ENCODE assay signal across 11 mouse cellular contexts in the genomic region with DNA sequence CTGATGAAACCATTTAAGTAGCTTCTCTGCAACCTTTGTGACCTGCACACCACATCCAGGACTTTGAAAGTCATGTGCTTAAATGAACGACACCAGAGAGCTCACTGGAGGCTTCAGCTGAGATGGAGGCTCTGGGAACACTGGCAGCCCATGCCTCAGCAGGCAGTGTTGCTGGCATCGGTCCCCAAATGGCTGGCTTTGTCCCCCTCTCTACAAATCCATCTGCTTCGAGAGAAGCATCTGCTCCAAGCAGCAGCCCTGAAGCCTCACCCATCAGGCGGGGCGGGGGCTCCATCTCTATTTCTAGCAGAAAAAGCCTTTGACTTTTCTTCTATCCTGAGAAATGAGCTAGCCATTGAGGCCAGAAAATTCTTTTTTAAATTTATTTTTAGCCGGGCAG.
DNase-seq lines count a peak whose midpoint lies in the region; ATAC-seq and TF ChIP-seq lines count a peak whose summit lies in the region.
"Had no signal": no experiment of that assay in that cellular context is flagged by ENCODE, and none has a peak within 500 bp of the region (broad histone marks: within the 10 kb centered on the region; RNA-seq: fewer than 3 reads in every experiment).

No protein-coding gene starts in this region.

- H3K27ac ChIP-seq in intestine, embryonic 16.5 days (ENCODE audit: low read length), result no peak overlapping the region
- H3K27ac ChIP-seq in intestine, embryonic 15.5 days, result no peak overlapping the region
- H3K27ac ChIP-seq in intestine, postnatal 0 days (ENCODE audit: low read depth, low read length), result peak overlapping the region; percentile 21; the same call in 1 of the 2 replicates
- peak overlapping the region; percentile 48; the same call in 1 of the 2 replicates for H3K27ac ChIP-seq in neural tube, embryonic 15.5 days (replicated peaks)
- H3K27ac ChIP-seq: limb, embryonic 15.5 days had no signal

- H3K36me3 ChIP-seq in intestine, embryonic 16.5 days (ENCODE audit: control insufficient read depth, insufficient read depth, low read length), result no peaks in the 10 kb centered on the region
- H3K36me3 ChIP-seq in intestine, embryonic 15.5 days, result no peaks in the 10 kb centered on the region
- H3K36me3 ChIP-seq in intestine, postnatal 0 days (ENCODE audit: control insufficient read depth, insufficient read depth), result no peaks in the 10 kb centered on the region
- H3K36me3 ChIP-seq in neural tube, embryonic 15.5 days, result no peaks in the 10 kb centered on the region
- H3K36me3 ChIP-seq: G1E; limb, embryonic 15.5 days had no signal

- peaks cover 18% of the 10 kb centered on the region for H3K4me1 ChIP-seq in intestine, embryonic 16.5 days (ENCODE audit: control insufficient read depth, insufficient read depth, low read length)
- 0 out of 2 replicates have a peak, but pooled peaks cover 3% of the 10 kb centered on the region for H3K4me1 ChIP-seq in intestine, embryonic 15.5 days (replicated peaks)
- peaks cover 8% of the 10 kb centered on the region for H3K4me1 ChIP-seq in intestine, postnatal 0 days (replicated peaks; ENCODE audit: control insufficient read depth, insufficient read depth, low read length)
- H3K4me1 ChIP-seq in neural tube, embryonic 15.5 days, result peaks cover 15% of the 10 kb centered on the region; the same call in 1 of the 2 replicates

- H3K9ac ChIP-seq in intestine, embryonic 16.5 days (ENCODE audit: low read depth, low read length), result 0 out of 2 replicates have a peak overlapping the region, but pooled peaks have one; percentile 33
- no peak overlapping the region for H3K9ac ChIP-seq in intestine, embryonic 15.5 days
- H3K9ac ChIP-seq in intestine, postnatal 0 days (ENCODE audit: low read depth, low read length), result no peak overlapping the region
- H3K9ac ChIP-seq in neural tube, embryonic 15.5 days (replicated peaks), result no peak overlapping the region
- H3K9ac ChIP-seq: limb, embryonic 15.5 days had no signal

- TF ChIP-seq CTCF in intestine, postnatal 0 days (IDR thresholded peaks at IDR 0.05; ENCODE audit: low read depth), result no peak

- H3K9me3 ChIP-seq in intestine, embryonic 16.5 days (ENCODE audit: control insufficient read depth, low read length), result peaks cover 4% of the 10 kb centered on the region; the same call in 1 of the 2 replicates
- H3K9me3 ChIP-seq in intestine, embryonic 15.5 days, result no peaks in the 10 kb centered on the region
- H3K9me3 ChIP-seq in intestine, postnatal 0 days (ENCODE audit: control insufficient read depth), result no peaks in the 10 kb centered on the region
- no peaks in the 10 kb centered on the region for H3K9me3 ChIP-seq in neural tube, embryonic 15.5 days (replicated peaks)
- H3K9me3 ChIP-seq: limb, embryonic 15.5 days had no signal

- ATAC-seq in intestine, embryonic 16.5 days, result no peak
- no peak for ATAC-seq in intestine, embryonic 15.5 days
- no peak for ATAC-seq in intestine, postnatal 0 days
- ATAC-seq in neural tube, embryonic 15.5 days (ENCODE audit: low FRiP score), result no peak

- DNase-seq in cerebellum, postnatal 14 days, result peak; percentile 87 to 95
- DNase-seq in yolk sac, embryonic 10.5 days (ENCODE audit: low spot score), result no peak
- DNase-seq in kidney, adult 11 months, result no peak
- DNase-seq in gastrocnemius, postnatal 36 days, result no peak

- no peak overlapping the region for H3K4me3 ChIP-seq in intestine, embryonic 16.5 days (ENCODE audit: low read length)
- no peak overlapping the region for H3K4me3 ChIP-seq in intestine, embryonic 15.5 days (replicated peaks)
- no peak overlapping the region for H3K4me3 ChIP-seq in intestine, postnatal 0 days (ENCODE audit: low read depth, low read length)
- H3K4me3 ChIP-seq in neural tube, embryonic 15.5 days (replicated peaks), result no peak overlapping the region
- H3K4me3 ChIP-seq: erythroblast, embryonic 14.5 days; limb, embryonic 15.5 days had no signal

- no peaks in the 10 kb centered on the region for H3K27me3 ChIP-seq in intestine, embryonic 16.5 days (replicated peaks; ENCODE audit: control insufficient read depth, insufficient read depth, low read length)
- no peaks in the 10 kb centered on the region for H3K27me3 ChIP-seq in intestine, embryonic 15.5 days (replicated peaks)
- H3K27me3 ChIP-seq in intestine, postnatal 0 days (replicated peaks; ENCODE audit: control insufficient read depth, insufficient read depth, low read length), result no peaks in the 10 kb centered on the region
- H3K27me3 ChIP-seq in neural tube, embryonic 15.5 days (replicated peaks), result no peaks in the 10 kb centered on the region
- H3K27me3 ChIP-seq: limb, embryonic 15.5 days had no signal

- intact Hi-C loops in gastrocnemius, postnatal 36 days (cut with DNase I), result loop anchor here (5.0 kb wide), 1 partner anchor 76 kb away; no protein-coding TSS in a partner anchor

- peak overlapping the region; percentile 16; the same call in 1 of the 2 replicates for H3K4me2 ChIP-seq in intestine, embryonic 16.5 days (ENCODE audit: low read depth, low read length)
- H3K4me2 ChIP-seq in intestine, embryonic 15.5 days (replicated peaks), result no peak overlapping the region
- no peak overlapping the region for H3K4me2 ChIP-seq in intestine, postnatal 0 days (replicated peaks; ENCODE audit: low read depth)
- no peak overlapping the region for H3K4me2 ChIP-seq in neural tube, embryonic 15.5 days
- H3K4me2 ChIP-seq: limb, embryonic 15.5 days had no signal

- 84% methylated on average over 6 of the region's 6 CpGs for WGBS in intestine, embryonic 16.5 days
- WGBS in intestine, embryonic 15.5 days, result 85% methylated on average over 6 of the region's 6 CpGs
- 82% methylated on average over 6 of the region's 6 CpGs for WGBS in intestine, postnatal 0 days
- 56% methylated on average over 6 of the region's 6 CpGs for WGBS in neural tube, embryonic 15.5 days

Comparison
In these comparisons a context has a peak if more than half of its experiments do, and no peak if none do; other contexts are left out.
1. H3K27ac ChIP-seq: peak in intestine, postnatal 0 days (single experiment) and neural tube, embryonic 15.5 days (single experiment); none in intestine, embryonic 16.5 days (single experiment) and intestine, embryonic 15.5 days (single experiment).
2. DNase-seq: peak in cerebellum, postnatal 14 days (2 of 2); none in yolk sac, embryonic 10.5 days (single experiment), kidney, adult 11 months (single experiment) and gastrocnemius, postnatal 36 days (0 of 2).